Mouse (Mus musculus) kidney, adult 9 months (tissue): ENCODE measurements at regions not wholly inside any gene's neighbourhood (a gene's known extent, or its start where the extent isn't known, plus 50 kb on each side); places are given as distances from the start of the nearest gene placed in this dataset.
"Not testable (repeated sequence)": the region's sequence is repeated elsewhere in the genome, so short reads cannot be mapped to it uniquely, and the experiment has no call there.

ENCODE experiments used
- DNase-seq: peaks from one replicate; pipeline ENCODE4 v3.0.0; 2022

GRCm38 (mm10) chr10:123800067-123800691 is 536.4 kb downstream of the Fam19a2 start:
- peak; percentile 0 for DNase-seq

DNA sequence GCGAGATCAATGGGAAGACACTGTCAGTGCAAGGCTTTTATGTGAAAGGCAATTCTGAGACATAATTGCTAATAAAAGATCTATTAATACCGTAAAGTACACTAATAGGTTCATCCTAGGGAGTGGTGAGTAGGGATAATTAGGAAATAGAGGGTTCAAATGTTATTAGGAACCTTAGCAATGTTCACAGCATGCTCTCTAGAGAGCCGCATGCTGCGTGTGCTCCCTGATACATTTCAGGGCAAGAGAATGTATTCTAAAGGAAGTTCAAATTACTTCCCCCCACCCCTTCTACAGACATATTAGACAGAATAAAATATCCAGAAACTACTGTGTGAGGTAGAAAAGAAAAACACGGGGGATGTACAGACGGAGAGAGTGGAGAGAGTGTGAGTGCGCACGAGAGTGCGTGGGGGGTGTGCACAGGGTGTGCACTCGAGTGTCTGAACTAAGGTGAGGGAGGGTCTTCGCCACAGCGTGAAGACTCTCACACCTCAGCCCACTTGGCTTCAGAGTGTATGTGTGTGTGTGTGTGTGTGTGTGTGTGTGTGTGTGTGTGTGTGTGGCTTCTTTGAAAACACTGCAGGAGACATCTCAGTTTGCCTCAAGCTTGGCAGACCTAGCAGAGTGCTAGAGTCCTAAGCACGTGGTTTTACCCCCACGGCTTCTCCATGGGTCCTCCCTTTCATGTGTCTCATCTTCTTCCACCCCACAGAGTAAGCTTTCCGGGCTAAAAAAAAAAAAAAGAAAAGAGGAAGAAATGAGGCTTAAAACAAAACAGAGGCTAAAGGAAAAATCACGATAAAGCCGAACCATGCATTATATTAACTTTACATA is 537.1 kb downstream of the Fam19a2 start:
- DNase-seq = no peak

GRCm38 (mm10) chr10:123810882-123811281 is 547.1 kb downstream of the Fam19a2 start:
- no peak for DNase-seq

DNA sequence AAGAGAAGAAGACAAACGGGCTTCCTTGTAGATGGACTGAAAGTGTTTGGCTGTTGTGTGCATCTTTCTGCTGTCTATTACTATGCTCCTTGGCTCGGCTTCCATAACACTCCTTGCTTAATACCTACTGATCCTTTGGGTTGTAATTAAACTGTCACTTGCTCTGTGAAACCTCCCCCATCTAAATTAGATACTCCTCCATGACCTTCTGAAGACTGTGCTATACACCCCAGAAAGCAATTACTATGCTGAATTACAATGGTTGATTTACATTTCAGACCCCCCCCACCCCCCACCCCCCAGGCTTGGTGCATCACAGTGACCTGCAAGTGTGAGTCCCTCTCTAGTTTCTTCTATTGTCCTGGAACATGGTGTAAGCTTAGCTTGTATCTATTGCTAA is 549.3 kb downstream of the Fam19a2 start:
- no peak for DNase-seq

- DNase-seq = no peak
These were observed 576.4 kb downstream of the Fam19a2 start for GRCm38 (mm10) chr10:123840061-123840751.

- no peak for DNase-seq
These were observed 578.3 kb downstream of the Fam19a2 start for GRCm38 (mm10) chr10:123842141-123842540.

- no peak for DNase-seq
These were observed 579.8 kb downstream of the Fam19a2 start for GRCm38 (mm10) chr10:123843604-123844003.

DNA sequence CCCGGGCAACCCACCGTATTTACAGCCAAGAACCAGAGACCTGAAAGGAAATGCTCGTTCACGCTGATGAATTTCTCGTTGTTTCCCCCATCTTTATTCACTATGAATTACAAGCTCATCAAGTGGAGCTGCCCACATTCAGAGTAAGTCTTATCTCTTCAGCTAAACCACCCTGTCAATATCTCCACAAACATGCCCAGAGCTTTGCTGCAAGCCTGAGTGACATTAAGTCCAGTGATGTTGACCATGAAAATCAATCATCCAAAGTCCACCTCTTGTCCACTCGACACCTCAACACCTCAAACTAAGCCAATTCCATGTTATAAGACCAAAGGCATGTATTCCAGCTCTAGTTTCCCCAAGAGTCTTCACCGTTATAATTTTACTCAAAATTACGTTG is 582.8 kb downstream of the Fam19a2 start:
- DNase-seq = no peak

DNA sequence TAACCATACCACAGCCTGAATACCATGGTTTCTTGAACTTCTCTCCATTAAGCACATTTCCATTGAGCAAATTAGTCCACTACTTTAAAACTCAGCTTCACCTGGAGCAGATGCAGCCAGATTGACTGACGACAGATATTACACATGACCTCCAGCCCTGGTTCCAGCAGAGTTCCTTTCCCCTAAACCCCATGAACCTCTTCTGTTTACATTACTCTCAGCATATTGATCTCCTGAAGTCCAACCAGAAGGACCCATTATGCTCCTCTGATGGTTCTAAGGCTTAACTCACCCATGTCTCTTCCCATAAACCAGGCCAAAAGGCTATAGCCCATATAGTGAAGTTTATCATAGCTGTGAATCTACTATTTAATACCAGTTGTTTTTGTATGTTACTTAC is 584.8 kb downstream of the Fam19a2 start:
- no peak for DNase-seq

DNA sequence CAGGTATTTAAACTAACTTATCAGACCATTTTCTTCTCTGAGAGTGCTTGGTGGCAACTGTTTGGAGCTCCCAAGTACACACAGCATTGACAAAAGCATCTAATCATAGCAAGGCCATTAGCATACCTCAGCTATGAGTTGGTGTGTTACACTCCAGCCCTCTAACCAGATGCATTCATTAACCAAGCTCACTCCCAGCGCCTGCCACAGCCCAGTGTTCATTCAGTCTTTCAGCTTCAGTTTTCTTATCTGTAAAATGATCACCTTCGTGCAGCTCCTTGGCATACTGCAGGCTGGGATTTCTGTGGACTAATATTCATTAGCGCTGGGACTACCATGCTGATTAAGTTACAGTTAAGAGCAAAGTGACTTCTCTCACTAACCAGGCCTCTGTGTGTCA is 611.7 kb downstream of the Fam19a2 start:
- peak; percentile 15 for DNase-seq

GRCm38 (mm10) chr10:123875882-123876281 is 612.1 kb downstream of the Fam19a2 start:
- no peak for DNase-seq

DNA sequence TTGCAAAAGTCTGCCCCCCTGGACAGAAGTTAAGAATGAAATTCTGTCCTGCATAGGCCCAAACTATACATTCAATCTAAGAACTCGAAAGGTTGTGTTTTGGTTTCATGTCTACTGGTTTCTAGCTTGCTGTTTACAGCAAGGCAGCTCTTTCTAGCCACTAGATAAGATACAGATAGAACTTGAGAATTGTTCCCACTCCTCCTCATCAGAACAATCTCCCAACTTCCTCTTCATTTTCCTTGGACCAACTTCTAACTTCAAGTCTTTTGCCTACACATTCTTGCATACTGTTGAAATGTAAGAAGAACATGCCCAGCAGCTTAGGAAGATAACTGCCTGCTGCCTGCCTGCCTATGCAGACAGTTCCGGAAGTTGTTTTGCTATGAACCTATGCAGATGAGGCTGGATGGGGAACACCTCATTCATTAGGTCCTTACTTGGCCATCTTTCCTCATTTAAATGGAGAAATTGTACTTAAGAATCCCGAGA is 624.9 kb downstream of the Fam19a2 start:
- no peak for DNase-seq

DNA sequence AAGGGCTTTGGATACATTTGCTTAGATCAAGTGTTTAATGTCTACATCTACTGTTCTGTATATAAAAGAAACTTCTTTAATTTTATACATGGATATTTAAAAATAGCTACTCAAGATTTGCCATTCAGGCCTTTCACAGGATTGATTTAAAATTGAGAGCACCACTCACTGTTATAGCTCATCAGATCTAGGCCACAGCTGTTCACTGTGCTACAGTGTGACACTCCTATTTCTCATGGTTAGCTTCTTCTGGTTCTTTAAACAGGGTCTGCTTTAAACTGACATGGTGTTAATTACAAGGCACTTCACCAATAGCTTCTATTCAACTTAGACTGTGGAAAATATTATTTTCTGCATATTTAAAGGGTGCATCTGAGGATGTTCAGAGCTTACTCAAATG is 655.3 kb downstream of the Fam19a2 start:
- DNase-seq = no peak

- no peak for DNase-seq
These were observed 666.2 kb downstream of the Fam19a2 start for GRCm38 (mm10) chr10:123929955-123930354.

DNA sequence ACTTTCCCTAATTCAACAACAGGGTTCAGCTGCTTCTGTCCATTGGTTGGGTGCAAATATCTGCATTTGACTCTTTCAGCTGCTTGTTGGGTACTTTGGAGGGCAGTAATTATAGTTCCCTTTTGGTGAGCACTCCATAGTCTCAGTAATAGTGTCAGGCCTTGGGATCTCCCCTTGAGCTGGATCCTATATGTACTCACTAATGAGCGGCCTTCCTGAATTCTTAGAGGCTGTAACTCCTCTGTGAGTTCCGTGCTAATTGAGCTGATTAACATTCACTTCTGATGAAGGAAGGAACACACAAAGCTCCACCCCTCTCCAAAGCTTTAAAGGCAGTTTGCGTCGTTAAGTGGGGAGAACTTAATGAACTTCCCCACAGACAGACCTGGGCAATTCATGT is 674.9 kb downstream of the Fam19a2 start:
- DNase-seq = not testable (repeated sequence)
